Mouse (Mus musculus) right cerebral cortex, postnatal 10 days (tissue): ENCODE results near the gene Vmn2r46.
"Not testable (repeated sequence)": the region's sequence is repeated elsewhere in the genome, so short reads cannot be mapped to it uniquely, and the experiment has no call there.

ENCODE experiments used
- DNase-seq, 2 experiments: peaks; one replicate each; pipeline ENCODE4 v3.0.0; 2021; ENCODE audit warnings: low spot score in 2 of 2

The Vmn2r46 gene

DNA sequence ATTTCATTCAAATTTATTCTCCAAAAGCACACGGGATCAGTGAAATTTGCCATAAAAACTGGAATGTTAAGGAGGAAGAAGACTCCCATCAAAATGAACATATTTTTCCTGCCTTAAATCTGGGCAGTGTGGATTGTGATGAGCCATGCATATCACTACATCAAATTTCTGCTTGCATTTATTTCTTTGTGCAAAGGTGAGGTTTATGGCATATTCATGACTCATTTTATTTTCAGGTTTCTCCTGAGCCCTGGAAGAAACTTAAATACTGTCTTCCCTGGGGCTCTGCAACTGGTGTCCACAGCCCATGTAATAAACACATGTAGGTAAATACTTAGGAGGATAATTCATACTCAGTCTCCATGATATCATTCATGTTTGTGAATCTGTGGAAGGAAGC is at the start of gene Vmn2r46:
TSS of gene Vmn2r46 (minus strand) at position 101 of the 400 bp plus-strand sequence.
- not testable (repeated sequence) for DNase-seq
